Mouse (Mus musculus): ENCODE results near the gene Saysd1. TPM values are rescaled to one million over a fixed set of nuclear protein-coding genes. Genes with fewer than 3 reads are reported as not detected.

Gene Saysd1
- total and polyA plus RNA-seq, 2 experiments from 2014 or later: 3.8 to 8.6 TPM

GRCm38 (mm10) chr14:20180304-20180703 is 42.0 kb upstream of the Saysd1 start:
- DNase-seq (ENCODE audit: low spot score) (no peak), ATAC-seq (ENCODE audit: low FRiP score) (no peak)
- Histone ChIP-seq H3K36me3 (ENCODE audit: insufficient read depth, low read length) (no peaks in the 10 kb centered on the region), H3K9ac (replicated peaks; ENCODE audit: low read length, poor library complexity, severe bottlenecking) (no peak overlapping the region), H3K9me3 (ENCODE audit: low read length) (no peaks in the 10 kb centered on the region), H3K4me1 (ENCODE audit: insufficient read depth, low read length) (peaks cover 3% of the 10 kb centered on the region; the same call in 1 of the 2 replicates), H3K27me3 (ENCODE audit: insufficient read depth, low read length) (0 out of 2 replicates have a peak, but pooled peaks cover 4% of the 10 kb centered on the region), H3K27ac (ENCODE audit: low read depth, low read length) (no peak overlapping the region), H3K4me2 (ENCODE audit: low read depth, low read length, poor library complexity, severe bottlenecking) (peak overlapping the region; percentile 93), H3K4me3 (ENCODE audit: low read depth, low read length) (peak overlapping the region; percentile 55; the same call in 1 of the 2 replicates)
- TF ChIP-seq CTCF (IDR thresholded peaks at IDR 0.05): no peak
- WGBS: 10% methylated on average over 6 of the region's 6 CpGs

GRCm38 (mm10) chr14:20179731-20180280 is 41.5 kb upstream of the Saysd1 start:
- H3K4me2 ChIP-seq (ENCODE audit: low read depth, low read length, poor library complexity, severe bottlenecking): no peak overlapping the region
- ATAC-seq (ENCODE audit: low FRiP score): no peak
- TF ChIP-seq CTCF (IDR thresholded peaks at IDR 0.05): no peak
- 0 out of 2 replicates have a peak, but pooled peaks cover 4% of the 10 kb centered on the region for H3K27me3 ChIP-seq (ENCODE audit: insufficient read depth, low read length)
- no peak overlapping the region for H3K27ac ChIP-seq (ENCODE audit: low read depth, low read length)
- H3K9ac ChIP-seq (replicated peaks; ENCODE audit: low read length, poor library complexity, severe bottlenecking): no peak overlapping the region
- H3K36me3 ChIP-seq (ENCODE audit: insufficient read depth, low read length): no peaks in the 10 kb centered on the region
- H3K4me3 ChIP-seq (ENCODE audit: low read depth, low read length): no peak overlapping the region
- H3K4me1 ChIP-seq (ENCODE audit: insufficient read depth, low read length): peaks cover 3% of the 10 kb centered on the region; the same call in 1 of the 2 replicates
- no peak for DNase-seq (ENCODE audit: low spot score)
- H3K9me3 ChIP-seq (ENCODE audit: low read length): no peaks in the 10 kb centered on the region
- 84% methylated on average over 5 of the region's 5 CpGs for WGBS

DNA sequence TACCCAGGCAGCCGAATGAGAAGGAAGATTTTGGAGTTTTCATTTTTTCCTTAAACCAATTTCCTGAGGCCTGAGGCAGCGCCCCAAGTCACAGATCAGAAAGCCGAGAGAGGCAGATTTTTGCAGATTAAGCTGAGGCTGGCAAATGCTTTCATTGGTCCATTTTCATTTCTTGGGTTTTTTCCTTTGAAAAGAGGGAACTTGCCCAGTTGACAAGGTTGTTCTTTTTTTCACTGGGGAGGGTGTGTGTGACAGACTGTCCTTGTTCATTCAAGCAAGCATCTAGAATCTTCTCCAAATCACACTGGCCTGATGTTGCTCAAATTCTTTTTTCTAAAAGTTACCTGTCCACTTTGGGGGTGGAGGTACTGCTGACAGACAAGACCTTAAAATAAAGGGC is 40.7 kb upstream of the Saysd1 start:
- no peak for TF ChIP-seq CTCF (IDR thresholded peaks at IDR 0.05)
- Histone ChIP-seq H3K9me3 (ENCODE audit: low read length) (no peaks in the 10 kb centered on the region), H3K4me1 (ENCODE audit: insufficient read depth, low read length) (peaks cover 3% of the 10 kb centered on the region; the same call in 1 of the 2 replicates), H3K27me3 (ENCODE audit: insufficient read depth, low read length) (0 out of 2 replicates have a peak, but pooled peaks cover 4% of the 10 kb centered on the region), H3K9ac (replicated peaks; ENCODE audit: low read length, poor library complexity, severe bottlenecking) (no peak overlapping the region), H3K27ac (ENCODE audit: low read depth, low read length) (no peak overlapping the region), H3K36me3 (ENCODE audit: insufficient read depth, low read length) (no peaks in the 10 kb centered on the region), H3K4me3 (ENCODE audit: low read depth, low read length) (no peak overlapping the region), H3K4me2 (ENCODE audit: low read depth, low read length, poor library complexity, severe bottlenecking) (no peak overlapping the region)
- 32% methylated on average over 3 of the region's 3 CpGs for WGBS
- DNase-seq (ENCODE audit: low spot score) (no peak), ATAC-seq (ENCODE audit: low FRiP score) (no peak)

- WGBS: 12% methylated on average over 4 of the region's 4 CpGs
Measured at GRCm38 (mm10) chr14:20178593-20178992, 40.3 kb upstream of the Saysd1 start.

GRCm38 (mm10) chr14:20177494-20178123 is 39.3 kb upstream of the Saysd1 start:
- Histone ChIP-seq H3K4me1 (ENCODE audit: insufficient read depth, low read length) (peaks cover 3% of the 10 kb centered on the region; the same call in 1 of the 2 replicates), H3K27me3 (ENCODE audit: insufficient read depth, low read length) (0 out of 2 replicates have a peak, but pooled peaks cover 4% of the 10 kb centered on the region), H3K27ac (ENCODE audit: low read depth, low read length) (no peak overlapping the region), H3K9me3 (ENCODE audit: low read length) (no peaks in the 10 kb centered on the region), H3K4me3 (ENCODE audit: low read depth, low read length) (no peak overlapping the region), H3K9ac (replicated peaks; ENCODE audit: low read length, poor library complexity, severe bottlenecking) (no peak overlapping the region), H3K4me2 (ENCODE audit: low read depth, low read length, poor library complexity, severe bottlenecking) (no peak overlapping the region), H3K36me3 (ENCODE audit: insufficient read depth, low read length) (no peaks in the 10 kb centered on the region)
- DNase-seq (ENCODE audit: low spot score) (no peak), ATAC-seq (ENCODE audit: low FRiP score) (no peak)
- TF ChIP-seq CTCF (IDR thresholded peaks at IDR 0.05): no peak
- 77% methylated on average over 9 of the region's 9 CpGs for WGBS

More at GRCm38 (mm10) chr14:20178593-20178992, 40.3 kb upstream of the Saysd1 start:
- Histone ChIP-seq H3K27ac (ENCODE audit: low read depth, low read length) (no peak overlapping the region), H3K4me2 (ENCODE audit: low read depth, low read length, poor library complexity, severe bottlenecking) (no peak overlapping the region), H3K4me1 (ENCODE audit: insufficient read depth, low read length) (peaks cover 3% of the 10 kb centered on the region; the same call in 1 of the 2 replicates), H3K36me3 (ENCODE audit: insufficient read depth, low read length) (no peaks in the 10 kb centered on the region), H3K9ac (replicated peaks; ENCODE audit: low read length, poor library complexity, severe bottlenecking) (no peak overlapping the region), H3K27me3 (ENCODE audit: insufficient read depth, low read length) (0 out of 2 replicates have a peak, but pooled peaks cover 4% of the 10 kb centered on the region), H3K4me3 (ENCODE audit: low read depth, low read length) (no peak overlapping the region), H3K9me3 (ENCODE audit: low read length) (no peaks in the 10 kb centered on the region)
- ATAC-seq (ENCODE audit: low FRiP score): no peak
- TF ChIP-seq CTCF (IDR thresholded peaks at IDR 0.05): no peak
- DNase-seq (ENCODE audit: low spot score): no peak

- Histone ChIP-seq H3K4me1 (ENCODE audit: insufficient read depth, low read length) (0 out of 2 replicates have a peak, but pooled peaks cover 6% of the 10 kb centered on the region), H3K27ac (ENCODE audit: low read depth, low read length) (no peak overlapping the region), H3K4me3 (ENCODE audit: low read depth, low read length) (no peak overlapping the region), H3K27me3 (ENCODE audit: insufficient read depth, low read length) (0 out of 2 replicates have a peak, but pooled peaks cover 4% of the 10 kb centered on the region), H3K36me3 (ENCODE audit: insufficient read depth, low read length) (no peaks in the 10 kb centered on the region), H3K9me3 (ENCODE audit: low read length) (no peaks in the 10 kb centered on the region), H3K4me2 (ENCODE audit: low read depth, low read length, poor library complexity, severe bottlenecking) (no peak overlapping the region), H3K9ac (replicated peaks; ENCODE audit: low read length, poor library complexity, severe bottlenecking) (no peak overlapping the region)
- DNase-seq (ENCODE audit: low spot score) (no peak), ATAC-seq (ENCODE audit: low FRiP score) (no peak)
- TF ChIP-seq CTCF (IDR thresholded peaks at IDR 0.05): no peak
- 94% methylated on average over 4 of the region's 4 CpGs for WGBS
Measured at GRCm38 (mm10) chr14:20175705-20176104, 37.4 kb upstream of the Saysd1 start.
